Mouse (Mus musculus) gastrocnemius, adult 2 months (tissue): Measurements from ENCODE around the gene 4930415L06Rik. TPM values are rescaled to one million over a fixed set of nuclear protein-coding genes. Genes with fewer than 3 reads are reported as not detected.

ENCODE experiments used
- DNase-seq: peaks from one replicate; pipeline ENCODE4 v3.0.0; 2022
- H3K27ac ChIP-seq: fragments of 200-600 bp; 2 replicates; pipeline ENCODE4 v1.8.1; 2022; ENCODE audit warnings: mild to moderate bottlenecking
- H3K4me3 ChIP-seq: fragments of 200-600 bp; 2 replicates; pipeline ENCODE4 v1.8.1; 2022; ENCODE audit warnings: mild to moderate bottlenecking, moderate library complexity
- CTCF ChIP-seq: fragments of 200-600 bp; IDR thresholded peaks from 2 replicates; pipeline ENCODE4 v1.8.1; 2022; ENCODE audit warnings: antibody characterized with exemption, mild to moderate bottlenecking, moderate library complexity
- intact Hi-C: fragments of 180-260 bp; cut with DNase I; formaldehyde crosslinking; loops from one replicate; pipeline ENCODE4 v1.15.1; 2025
- long read RNA-seq, 2 experiments: library from polyadenylated mRNA; stranded (forward); transcript quantifications; one replicate each; pipeline ENCODE4 v2.0.0; 2021
- total RNA-seq, 2 experiments: library from RNA; stranded (reverse); gene quantifications; 2 replicates each; pipeline ENCODE4 v1.2.3; 2021

Gene 4930415L06Rik
- total RNA-seq: not detected
- long read RNA-seq, experiment 1: 0 reads
- long read RNA-seq, experiment 2: 0 reads

DNA sequence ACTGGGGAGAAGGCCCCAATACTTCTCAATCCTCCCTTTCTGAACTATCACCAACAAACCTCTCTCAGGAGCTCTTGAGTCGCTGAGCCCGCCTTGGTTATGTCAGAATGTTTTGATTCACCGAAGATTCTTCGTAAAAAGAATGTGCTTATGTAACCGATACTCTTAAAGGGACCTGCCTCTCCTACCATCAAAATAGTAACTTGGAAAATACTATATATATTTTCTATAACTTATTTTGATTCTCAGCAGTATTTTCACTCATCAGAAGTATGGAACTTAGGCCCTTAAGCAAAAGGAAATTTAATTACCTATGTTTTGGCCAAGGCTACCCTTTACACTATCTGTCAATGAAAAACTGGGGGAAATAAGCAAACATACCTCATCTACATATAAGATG lies at the start of gene 4930415L06Rik:
Gene 4930415L06Rik (minus strand): TSS at position 101 of the 400 bp plus-strand sequence.
- Histone ChIP-seq H3K4me3 (no peak within 1 kb of the TSS), H3K27ac (no peak within 1 kb of the TSS)
- intact Hi-C loops: no loop called here
- no peak for DNase-seq
- no peak for TF ChIP-seq CTCF

DNA sequence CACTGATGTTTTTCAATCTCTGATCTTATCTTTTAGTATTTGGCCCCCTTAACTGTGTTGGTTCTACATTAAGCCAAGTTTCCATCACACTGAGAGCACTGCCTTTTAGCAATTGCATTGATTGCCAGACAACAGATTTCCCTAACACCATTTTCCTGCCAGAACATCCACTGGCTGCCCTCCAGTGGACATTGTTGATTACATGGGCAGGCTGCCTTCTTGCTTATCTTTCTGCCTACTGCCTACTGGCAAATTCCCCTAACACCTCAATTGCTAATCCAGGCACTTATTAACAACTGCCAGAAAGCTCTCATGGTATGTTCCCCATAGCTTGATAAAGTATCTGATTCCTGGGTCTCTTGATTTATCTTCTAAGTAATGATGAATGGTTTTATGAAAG lies 46.0 kb upstream of the 4930415L06Rik start:
- DNase-seq: no peak
- Histone ChIP-seq H3K27ac (no peak overlapping the region), H3K4me3 (no peak overlapping the region)
- intact Hi-C loops: no loop called here
- no peak for TF ChIP-seq CTCF

DNA sequence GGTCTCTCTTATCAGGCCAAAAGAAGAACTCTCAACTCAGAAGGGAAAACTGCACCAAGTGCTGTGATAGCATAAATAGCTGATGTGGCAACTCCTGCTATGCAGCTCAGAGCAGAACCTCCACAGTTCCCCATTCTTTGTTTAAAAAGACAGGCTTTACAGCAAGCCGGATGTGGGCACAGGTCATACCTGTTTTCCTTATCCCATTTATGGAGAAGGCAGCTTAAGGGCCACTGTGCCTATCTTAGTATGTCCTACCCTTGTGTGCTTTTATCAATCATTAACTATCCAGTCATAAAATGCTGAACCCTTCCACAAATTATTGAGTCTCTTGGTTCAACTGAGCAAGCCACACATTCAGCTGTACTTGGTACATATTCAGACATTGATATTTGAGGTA lies 27.8 kb downstream of the 4930415L06Rik start:
- DNase-seq: no peak
- intact Hi-C loops: no loop called here
- no peak for TF ChIP-seq CTCF
- Histone ChIP-seq H3K4me3 (no peak overlapping the region), H3K27ac (no peak overlapping the region)

Other genes with a start within 250 kb of the 4930415L06Rik start
- gene 4932429P05Rik, start 180.6 kb downstream of the 4930415L06Rik start, total RNA-seq: not detected